Mouse (Mus musculus): ENCODE measurements around the gene Lta.

- TF ChIP-seq CTCF (IDR thresholded peaks at IDR 0.05; ENCODE audit: insufficient read depth, low read length) (no peak), POLR2A (IDR thresholded peaks at IDR 0.05; ENCODE audit: borderline replicate concordance, extremely low read depth, low read depth, low read length) (no peak)
Observed at GRCm38 (mm10) chr17:35159638-35160037, 45.5 kb downstream of the Lta start.

Data from lung, adult 2 months (tissue).